Mouse (Mus musculus) fibroblast of lung, adult 2 months (primary cell): ENCODE measurements around the gene Lipt1.

Experiments used
- DNase-seq: peaks from one replicate; pipeline ENCODE4 v3.0.0-alpha.2; 2011; ENCODE audit warnings: low read depth

The Lipt1 gene

DNA sequence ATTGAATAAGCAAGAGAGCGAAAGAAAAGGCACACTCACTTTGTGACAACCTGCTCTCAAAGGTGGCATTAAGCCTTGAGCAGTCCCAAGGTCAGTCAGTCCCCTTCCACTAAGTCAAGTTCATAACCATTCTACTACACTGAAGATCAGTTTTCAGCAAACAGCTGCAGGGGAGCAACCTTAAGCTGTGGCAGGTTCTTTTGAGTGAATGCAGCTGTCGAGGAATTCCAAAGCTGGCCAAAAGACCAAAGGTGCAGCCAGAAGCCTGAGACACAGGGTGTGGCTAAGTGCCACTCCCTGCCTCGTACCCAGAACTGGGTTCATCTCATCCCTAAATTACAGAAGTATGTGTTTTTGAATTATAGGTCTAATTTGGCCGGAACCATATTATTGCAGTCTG lies 28.3 kb downstream of the Lipt1 start:
- no peak for DNase-seq

DNA sequence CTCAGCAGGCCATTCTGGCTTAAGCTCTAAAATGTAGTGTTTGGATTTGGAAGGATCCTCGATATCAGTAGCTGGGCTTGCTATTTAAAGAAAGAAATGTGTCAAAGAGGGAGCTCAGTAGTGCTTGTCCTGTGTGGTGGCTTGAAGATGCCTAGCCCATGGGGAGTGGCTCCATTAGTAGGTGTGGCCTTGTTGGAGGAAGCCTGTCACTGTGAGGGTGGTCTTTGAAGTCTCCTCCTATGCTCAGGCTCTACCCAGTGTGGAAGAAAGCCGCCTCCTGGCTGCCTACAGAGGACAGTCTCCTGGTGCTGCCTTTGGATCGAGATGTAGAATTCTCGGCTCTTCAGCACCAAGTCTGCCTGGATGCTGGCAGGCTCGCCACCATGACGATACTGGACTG lies 28.8 kb downstream of the Lipt1 start:
- no peak for DNase-seq

- no peak for DNase-seq
These were observed 31.6 kb downstream of the Lipt1 start for GRCm38 (mm10) chr1:37903178-37903577.

- DNase-seq, result no peak
These were observed 41.2 kb downstream of the Lipt1 start for GRCm38 (mm10) chr1:37912751-37913150.

DNA sequence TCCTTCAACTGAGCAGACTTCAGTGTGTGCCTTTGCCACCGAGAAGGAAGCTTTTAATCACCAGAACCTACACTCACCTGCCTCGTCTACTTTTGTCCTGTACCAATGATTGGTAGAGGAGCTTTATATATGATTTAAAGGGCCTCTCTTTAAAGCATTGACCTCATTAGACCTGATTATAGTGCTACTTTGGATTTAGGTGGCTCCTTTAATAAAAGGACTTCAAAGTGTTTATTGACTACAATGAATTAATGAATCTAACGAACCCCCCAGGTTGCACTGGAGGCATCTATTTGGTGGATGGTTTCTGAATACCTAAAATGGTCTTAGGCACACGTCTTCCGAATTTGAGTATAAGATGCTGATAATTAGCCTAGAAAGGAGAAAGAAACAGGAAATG lies 44.9 kb downstream of the Lipt1 start, which contains the start of gene Lyg2:
Lyg2 (minus strand) TSS at position 101 of the 400 bp plus-strand sequence.
- DNase-seq, result no peak

DNA sequence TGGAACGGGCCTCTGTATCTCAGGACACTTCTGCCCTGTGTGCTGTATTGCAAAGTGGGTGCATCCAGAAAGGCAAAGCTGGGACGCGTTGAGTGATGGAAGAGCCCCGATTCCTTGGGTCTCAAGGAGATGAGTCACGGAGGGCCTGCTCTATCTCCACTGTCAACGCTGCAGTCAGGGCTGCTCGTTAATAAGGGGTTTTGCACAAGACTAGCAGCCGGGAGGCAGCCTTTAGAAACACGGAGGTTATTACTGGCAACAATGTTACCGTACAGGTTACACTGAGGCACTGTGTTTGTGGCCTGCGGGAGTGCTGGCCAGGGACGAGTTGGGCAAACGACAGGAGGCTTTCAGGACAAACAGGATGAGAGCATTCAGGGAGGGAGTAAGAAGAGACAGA lies 46.1 kb downstream of the Lipt1 start:
- DNase-seq, result no peak

GRCm38 (mm10) chr1:37918096-37918495 lies 46.6 kb downstream of the Lipt1 start:
- DNase-seq, result no peak

GRCm38 (mm10) chr1:37922536-37922935 lies 51.0 kb downstream of the Lipt1 start:
- no peak for DNase-seq
